Mouse (Mus musculus): ENCODE measurements around the gene Lpar5.

Lpar5 gene

DNA sequence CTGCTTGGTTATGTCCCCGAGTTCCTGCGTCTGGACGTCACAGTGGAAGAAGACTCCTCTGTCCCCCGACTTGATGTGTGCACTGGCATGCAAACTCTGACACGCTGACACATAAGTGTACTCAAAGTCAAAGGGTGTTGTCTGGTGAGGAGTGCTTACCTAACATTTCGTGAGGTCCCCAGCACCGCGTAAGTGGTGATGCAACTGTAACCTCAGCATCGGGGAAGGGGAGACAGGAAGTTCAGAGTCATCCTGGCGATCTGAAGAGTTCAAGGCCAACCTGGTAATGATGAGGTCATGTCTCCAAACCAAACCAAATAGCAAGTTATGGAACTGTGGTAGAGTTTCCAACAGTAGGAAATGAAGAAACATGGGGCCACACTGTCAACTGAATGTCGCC lies 44.8 kb downstream of the Lpar5 start:
- no peak for DNase-seq (ENCODE audit: low read depth in 1 of 2, low spot score in 2 of 2)

GRCm38 (mm10) chr6:125119387-125119786 lies 51.7 kb downstream of the Lpar5 start:
- DNase-seq (ENCODE audit: low read depth in 1 of 2, low spot score in 2 of 2), result no peak

GRCm38 (mm10) chr6:125128724-125129123 lies 61.0 kb downstream of the Lpar5 start:
- DNase-seq (ENCODE audit: low read depth in 1 of 2, low spot score in 2 of 2), result no peak

DNA sequence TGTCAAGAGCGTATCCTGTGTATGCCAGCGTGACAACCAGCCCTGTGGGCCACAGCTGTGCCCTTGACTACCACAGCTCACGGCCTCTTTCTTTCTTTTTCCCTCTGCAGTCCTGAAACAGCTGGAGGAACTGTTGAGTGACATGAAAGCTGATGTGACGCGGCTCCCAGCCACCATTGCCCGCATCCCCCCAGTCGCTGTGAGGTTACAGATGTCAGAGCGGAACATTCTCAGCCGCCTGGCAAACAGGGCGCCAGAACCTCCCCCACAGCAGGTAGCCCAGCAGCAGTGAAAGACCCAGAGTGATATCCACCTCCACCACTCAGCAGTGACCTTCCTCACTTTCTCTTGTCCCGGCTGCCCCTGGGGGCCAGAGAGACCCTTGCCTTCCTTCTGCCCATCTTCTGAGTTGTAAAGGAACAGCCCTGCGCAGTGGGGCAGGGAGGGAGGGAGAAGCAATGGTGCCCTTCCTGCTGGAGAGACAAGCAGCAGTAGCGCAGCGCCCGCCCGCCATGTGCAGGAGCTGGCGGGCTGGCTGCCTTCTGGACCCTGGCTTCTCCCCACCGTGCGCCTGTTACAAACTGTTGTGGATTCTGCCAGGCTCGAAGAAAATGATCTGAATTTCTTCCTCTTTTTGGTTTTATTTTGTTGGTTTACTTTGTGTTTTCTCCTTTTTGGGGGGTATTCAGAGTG lies 62.1 kb downstream of the Lpar5 start:
- no peak for DNase-seq (ENCODE audit: low read depth in 1 of 2, low spot score in 2 of 2)

GRCm38 (mm10) chr6:125131302-125132156 lies 63.8 kb downstream of the Lpar5 start, which contains the start of gene Nop2:
TSS of gene Nop2 (plus strand) at chr6:125131909.
- peak; percentile 50 to 77 for DNase-seq (ENCODE audit: low read depth in 1 of 2, low spot score in 2 of 2)
